Mouse (Mus musculus) CH12F3 (cell line): ENCODE results near the gene Pdzd9.

Experiments used
- in situ Hi-C: fragments of 300-500 bp; cut with MboI; formaldehyde crosslinking; loops from 2 replicates; pipeline ENCODE4 v1.14.3; 2020; ENCODE audit warnings: low sequenced_read_pairs

Pdzd9 gene

DNA sequence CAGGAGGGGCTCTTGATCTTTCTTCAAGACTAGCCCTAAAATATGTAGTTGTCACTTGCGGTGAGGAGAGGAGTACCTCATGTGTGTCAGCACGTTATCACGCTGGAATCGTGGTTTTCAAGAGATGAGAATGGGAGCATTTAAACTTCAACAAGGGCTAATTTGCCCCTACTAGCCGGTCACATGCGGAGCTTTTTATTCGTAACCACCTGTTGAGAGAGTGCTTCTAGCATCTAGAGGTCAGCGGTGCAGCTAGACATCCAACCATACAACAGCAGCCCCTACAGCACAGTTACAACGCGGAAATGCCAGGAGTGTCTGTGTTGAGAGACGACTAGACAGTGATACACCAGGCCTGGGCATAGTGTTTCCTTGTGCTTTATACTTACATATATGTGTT is 34.3 kb downstream of the Pdzd9 start:
- in situ Hi-C loops = no loop called here

DNA sequence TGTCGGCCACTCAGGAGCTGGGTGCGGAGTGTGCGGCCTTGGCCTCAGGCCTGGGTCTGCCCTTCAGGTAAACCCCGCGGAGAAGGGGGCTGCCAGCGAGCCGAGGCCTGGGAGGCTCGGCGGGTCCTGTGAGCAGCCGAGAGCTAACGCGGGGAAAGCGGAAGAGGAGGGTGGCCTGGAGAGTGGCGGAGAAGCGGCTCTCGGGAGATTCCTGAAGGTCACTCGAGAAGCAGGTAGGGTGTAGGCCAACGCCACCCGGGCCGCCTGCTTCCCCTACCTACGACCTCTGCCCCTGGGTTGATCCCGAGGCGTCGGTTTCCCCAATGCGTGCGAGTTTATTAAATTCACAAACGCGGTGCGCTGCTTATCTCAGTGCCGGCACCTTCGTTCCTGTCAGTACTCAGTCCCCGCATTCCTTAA is 34.8 kb downstream of the Pdzd9 start:
- in situ Hi-C loops = no loop called here

DNA sequence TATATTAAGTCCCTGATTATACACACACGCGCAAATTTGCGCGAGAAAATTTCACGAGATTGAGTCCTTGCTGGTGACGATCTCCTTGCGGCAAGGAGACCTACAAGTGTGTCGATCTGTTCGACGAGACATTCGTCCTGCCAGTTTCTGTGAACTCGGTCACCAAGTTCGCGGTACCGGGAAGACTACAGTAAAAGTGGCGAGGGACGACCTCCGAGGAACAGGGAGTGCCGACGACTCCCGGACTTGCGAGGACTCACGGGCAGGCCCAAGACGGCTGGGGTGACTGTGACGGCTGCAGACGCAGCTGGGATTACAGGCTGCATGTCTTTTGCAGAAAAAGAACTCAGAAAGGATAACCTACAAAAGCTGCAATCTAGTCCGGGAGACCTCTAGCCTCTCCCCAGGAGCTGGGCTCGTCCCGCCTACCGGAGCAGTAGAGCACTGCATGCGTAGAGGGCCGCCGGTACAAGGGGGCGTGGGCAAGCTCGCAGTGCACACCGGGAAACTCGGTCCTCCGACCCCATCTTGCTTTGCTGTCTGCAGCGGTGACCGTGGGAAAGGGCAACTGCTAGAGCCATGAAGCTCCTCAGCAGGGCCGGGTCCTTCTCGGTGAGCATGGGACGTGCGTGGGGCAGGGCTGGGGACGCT is 35.3 kb downstream of the Pdzd9 start, which contains the start of gene Uqcrc2:
Gene Uqcrc2 (plus strand): TSS at position 466 of the 651 bp plus-strand sequence.
- in situ Hi-C loops = no loop called here

DNA sequence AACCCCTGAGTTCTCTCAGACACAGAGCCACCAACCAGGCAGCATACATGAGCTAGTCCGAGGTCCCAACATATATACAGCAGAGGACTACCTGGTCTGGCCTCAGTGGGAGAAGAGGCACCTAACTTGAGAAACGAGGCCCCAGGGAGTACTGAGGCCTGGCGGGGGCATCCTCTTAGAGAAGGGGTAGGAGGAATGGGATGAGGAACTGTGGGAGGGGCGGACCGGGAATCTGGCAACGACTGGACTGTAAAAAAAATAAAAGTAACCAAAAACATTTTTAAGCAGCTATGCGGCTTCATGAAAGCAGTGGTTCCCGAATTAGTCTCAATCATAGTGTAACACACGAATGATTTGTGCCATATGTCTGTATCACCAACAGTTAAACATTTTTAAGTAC is 35.8 kb downstream of the Pdzd9 start:
- in situ Hi-C loops = no loop called here

DNA sequence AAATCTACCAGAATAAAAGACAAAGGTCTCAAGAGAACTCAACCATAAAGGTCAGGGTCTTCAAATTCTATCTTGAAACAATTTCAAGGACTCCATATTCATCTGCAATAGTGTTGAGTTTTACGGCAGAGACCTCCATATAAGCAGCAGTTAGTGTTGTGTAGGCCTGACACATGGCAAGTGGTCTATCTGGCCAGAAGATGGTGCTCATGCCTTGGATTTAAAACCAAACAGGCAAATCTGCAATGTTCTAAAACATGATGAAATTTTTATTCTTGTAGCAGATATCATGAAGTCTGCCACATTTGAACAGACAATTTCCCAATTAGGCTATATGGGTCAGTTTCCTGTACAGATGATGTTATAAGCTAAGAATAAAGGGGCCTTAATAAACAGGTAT is 37.6 kb downstream of the Pdzd9 start:
- in situ Hi-C loops = no loop called here

DNA sequence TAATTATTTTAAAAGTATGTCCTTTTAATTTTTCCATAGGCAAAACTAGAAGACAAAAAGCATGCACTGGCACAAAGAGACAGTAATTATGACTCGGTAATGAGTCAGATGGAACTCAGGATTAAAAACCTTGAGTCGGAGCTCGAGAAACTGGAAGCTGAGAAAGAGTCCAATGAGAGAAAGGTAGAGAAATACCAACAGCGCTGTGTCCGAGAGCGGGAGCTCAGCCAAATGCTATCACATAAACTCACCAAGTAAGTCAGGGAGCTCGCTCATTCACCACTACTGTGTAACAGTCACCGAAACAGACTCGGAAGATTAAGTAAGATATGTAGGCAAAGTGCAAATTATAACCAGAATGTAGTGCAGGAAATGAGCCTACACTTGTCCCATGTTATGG is 49.3 kb downstream of the Pdzd9 start:
- in situ Hi-C loops = no loop called here

DNA sequence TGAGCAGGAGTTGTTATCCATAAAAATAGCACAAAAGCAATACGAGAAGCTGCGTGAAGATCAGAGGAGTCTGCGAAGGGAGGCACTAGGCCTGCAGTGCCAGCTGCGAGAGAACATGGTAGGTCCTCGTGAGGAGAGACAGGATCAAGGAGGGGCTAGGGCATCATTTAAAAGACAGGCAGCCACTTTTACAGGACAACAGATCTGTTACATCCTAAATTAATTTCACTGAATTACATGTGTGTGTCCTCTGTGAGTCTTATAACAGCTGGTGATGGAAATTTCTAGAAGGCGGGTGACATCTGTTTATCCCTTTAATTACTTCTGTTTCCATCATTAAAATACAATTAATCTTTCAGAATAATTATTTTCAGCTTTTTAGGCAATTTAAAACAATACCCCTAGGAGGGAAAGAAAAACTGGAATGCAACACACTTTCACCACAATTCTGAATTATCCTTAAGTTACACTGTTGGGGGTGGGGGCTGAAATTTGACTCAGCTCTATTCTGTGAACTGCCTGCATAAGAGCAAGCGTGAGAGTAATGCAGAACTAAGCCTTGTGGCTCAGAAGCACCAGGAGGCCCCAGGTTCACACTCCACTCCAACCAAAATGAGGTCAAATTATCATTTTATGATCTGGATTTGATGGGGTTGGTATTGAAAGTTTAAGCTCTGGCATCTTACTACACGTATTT is 49.9 kb downstream of the Pdzd9 start:
- in situ Hi-C loops = no loop called here
